Mouse (Mus musculus): ENCODE measurements at regions not wholly inside any gene's neighbourhood (a gene's known extent, or its start where the extent isn't known, plus 50 kb on each side); places are given as distances from the start of the nearest gene placed in this dataset.
"Not testable (repeated sequence)": the region's sequence is repeated elsewhere in the genome, so short reads cannot be mapped to it uniquely, and the experiment has no call there.

DNA sequence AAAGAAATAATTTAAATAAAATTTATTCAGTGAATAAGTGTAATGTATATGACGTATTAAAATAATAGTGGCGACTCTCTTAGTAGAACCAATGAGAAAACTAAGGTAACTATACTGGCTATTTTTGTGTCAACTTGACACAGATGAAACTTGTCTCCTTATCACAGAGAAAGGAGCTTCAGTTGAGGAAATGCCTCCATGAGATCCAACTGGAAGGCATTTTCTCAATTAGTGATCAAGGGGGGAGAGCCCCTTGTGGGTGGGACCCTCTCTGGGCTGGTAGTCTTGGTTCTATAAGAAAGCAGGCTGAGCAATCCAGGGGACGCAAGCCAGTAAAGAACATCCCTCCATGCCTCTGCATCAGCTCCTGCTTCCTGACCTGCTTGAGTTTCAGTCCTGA, 73.1 kb upstream of the Rnpc3 start:
- not testable (repeated sequence) for DNase-seq (ENCODE audit: low read depth, low spot score)

DNA sequence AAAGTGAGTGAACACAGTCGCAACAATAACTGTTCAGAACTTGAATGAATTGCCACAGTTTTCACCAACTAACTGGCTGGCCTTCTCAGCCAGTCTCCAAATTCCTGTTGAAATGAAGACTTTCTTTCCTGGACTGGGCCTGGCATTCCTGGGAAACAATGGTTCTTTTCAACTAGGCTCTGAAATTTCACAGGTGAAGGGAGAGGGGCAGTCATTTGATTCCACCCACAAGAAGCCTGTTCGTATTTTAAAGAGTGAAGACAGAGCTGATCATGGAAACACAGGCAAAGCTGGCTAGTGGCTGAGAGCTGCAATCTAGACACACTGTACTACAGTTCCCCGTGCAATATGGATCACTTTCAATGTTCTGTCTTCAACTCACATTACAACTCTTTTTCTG, 69.1 kb upstream of the Rnpc3 start:
- peak; percentile 73 for DNase-seq (ENCODE audit: low read depth, low spot score)

GRCm38 (mm10) chr3:113697471-113697870, 67.5 kb upstream of the Rnpc3 start:
- no peak for DNase-seq (ENCODE audit: low read depth, low spot score)

DNA sequence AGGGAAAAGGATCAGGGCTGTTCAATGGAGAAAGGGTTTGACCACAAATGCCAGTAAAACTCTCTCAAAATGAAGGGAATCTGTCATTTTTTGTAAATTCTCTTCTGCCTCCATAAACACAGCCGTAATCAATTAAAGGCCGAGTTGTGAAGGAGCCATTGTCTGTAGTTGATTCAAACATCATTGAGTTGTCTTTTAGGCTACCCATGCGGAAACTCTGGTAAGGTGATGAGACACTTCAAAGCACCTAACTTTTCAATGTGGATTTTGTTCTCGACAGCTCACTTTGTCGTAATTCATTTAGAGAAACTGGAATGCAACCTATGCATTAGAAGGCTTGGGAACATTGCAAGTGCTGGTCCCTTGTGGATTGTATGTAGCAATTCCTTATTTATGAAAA, 66.6 kb upstream of the Rnpc3 start:
- DNase-seq (ENCODE audit: low read depth, low spot score), result peak; percentile 9

All from forelimb bud, embryonic 11.5 days (tissue).